Mouse (Mus musculus): ENCODE measurements at regions not wholly inside any gene's neighbourhood (a gene's known extent, or its start where the extent isn't known, plus 50 kb on each side); places are given as distances from the start of the nearest gene placed in this dataset.

- DNase-seq: no peak
Observed at GRCm38 (mm10) chr2:78804931-78805330, 63.0 kb upstream of the Ube2e3 start.

GRCm38 (mm10) chr2:78803543-78803942, 64.4 kb upstream of the Ube2e3 start:
- DNase-seq: no peak

- no peak for DNase-seq
Observed at GRCm38 (mm10) chr2:78795446-78795845, 72.5 kb upstream of the Ube2e3 start.

GRCm38 (mm10) chr2:78794734-78795133, 73.2 kb upstream of the Ube2e3 start:
- no peak for DNase-seq

- DNase-seq: no peak
Observed at GRCm38 (mm10) chr2:78789124-78789523, 78.8 kb upstream of the Ube2e3 start.

- DNase-seq: no peak
Observed at GRCm38 (mm10) chr2:78788222-78788621, 79.7 kb upstream of the Ube2e3 start.

- DNase-seq: no peak
Observed at GRCm38 (mm10) chr2:78779949-78780348, 88.0 kb upstream of the Ube2e3 start.

- no peak for DNase-seq
Observed at GRCm38 (mm10) chr2:78777589-78777988, 90.3 kb upstream of the Ube2e3 start.

GRCm38 (mm10) chr2:78754362-78754761, 113.6 kb upstream of the Ube2e3 start:
- DNase-seq: no peak

- DNase-seq: no peak
Observed at GRCm38 (mm10) chr2:78753918-78754317, 114.0 kb upstream of the Ube2e3 start.

- DNase-seq: no peak
Observed at GRCm38 (mm10) chr2:78730161-78730560, 137.8 kb upstream of the Ube2e3 start.

GRCm38 (mm10) chr2:78726060-78726459, 141.9 kb upstream of the Ube2e3 start:
- no peak for DNase-seq

- DNase-seq: no peak
Observed at GRCm38 (mm10) chr2:78724416-78724815, 143.5 kb upstream of the Ube2e3 start.

GRCm38 (mm10) chr2:78723423-78723822, 144.5 kb upstream of the Ube2e3 start:
- DNase-seq: no peak

GRCm38 (mm10) chr2:78722739-78723138, 145.2 kb upstream of the Ube2e3 start:
- no peak for DNase-seq

- no peak for DNase-seq
Observed at GRCm38 (mm10) chr2:78718550-78718949, 149.4 kb upstream of the Ube2e3 start.

GRCm38 (mm10) chr2:78716157-78716798, 151.6 kb upstream of the Ube2e3 start:
- no peak for DNase-seq

- DNase-seq: no peak
Observed at GRCm38 (mm10) chr2:78694851-78695250, 173.1 kb upstream of the Ube2e3 start.

GRCm38 (mm10) chr2:78656668-78657067, 211.3 kb upstream of the Ube2e3 start:
- no peak for DNase-seq

GRCm38 (mm10) chr2:78655156-78655855, 212.6 kb upstream of the Ube2e3 start:
- no peak for DNase-seq

- DNase-seq: no peak
Observed at GRCm38 (mm10) chr2:78651549-78651948, 216.4 kb upstream of the Ube2e3 start.

- no peak for DNase-seq
Observed at GRCm38 (mm10) chr2:78640361-78640760, 227.6 kb upstream of the Ube2e3 start.

- no peak for DNase-seq
Observed at GRCm38 (mm10) chr2:78625264-78625663, 242.7 kb upstream of the Ube2e3 start.

GRCm38 (mm10) chr2:78606388-78606787, 261.5 kb upstream of the Ube2e3 start:
- DNase-seq: no peak

GRCm38 (mm10) chr2:78600753-78601152, 267.2 kb upstream of the Ube2e3 start:
- no peak for DNase-seq
